In the genomic region with DNA sequence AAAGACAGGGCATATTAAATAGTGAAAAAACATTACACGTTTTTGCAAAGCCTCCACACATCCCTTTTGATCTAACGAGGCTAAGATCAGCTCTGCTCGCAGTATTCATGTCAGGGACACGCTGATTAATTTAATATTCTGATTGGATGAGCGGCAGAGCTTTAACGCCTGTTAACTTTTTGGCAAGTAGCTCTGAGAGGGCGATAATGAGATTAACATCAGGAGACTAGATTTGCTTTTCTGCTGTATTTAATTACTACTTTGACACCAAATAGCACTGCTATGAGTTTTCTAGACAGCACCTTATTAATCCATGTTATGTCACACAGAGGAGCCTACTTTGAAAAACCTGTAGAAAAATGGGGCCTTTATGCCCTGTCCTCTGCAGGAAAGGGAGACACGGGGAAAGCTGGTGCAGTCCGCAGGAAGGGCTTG, we compare ENCODE assay signal across 21 mouse cellular contexts.
DNase-seq lines count a peak whose midpoint lies in the region; ATAC-seq and TF ChIP-seq lines count a peak whose summit lies in the region.
"Had no signal": no experiment of that assay in that cellular context is flagged by ENCODE, and none has a peak within 500 bp of the region (broad histone marks: within the 10 kb centered on the region; RNA-seq: fewer than 3 reads in every experiment).

No protein-coding gene starts in this region.

- WGBS in embryonic facial prominence, embryonic 14.5 days, result 43% methylated on average over 9 of the region's 9 CpGs
- 67% methylated on average over 9 of the region's 9 CpGs for WGBS in embryonic facial prominence, embryonic 10.5 days
- WGBS in hindbrain, postnatal 0 days, result 18% methylated on average over 9 of the region's 9 CpGs
- 47% methylated on average over 9 of the region's 9 CpGs for WGBS in hindbrain, embryonic 11.5 days
- 23% methylated on average over 9 of the region's 9 CpGs for WGBS in midbrain, embryonic 12.5 days
- WGBS in heart, adult 2 months, result 54% methylated on average over 9 of the region's 9 CpGs

- no peak for TF ChIP-seq EP300 in heart, adult 2 months (IDR thresholded peaks at IDR 0.05; ENCODE audit: insufficient read depth, low read depth, low read length)

- no peaks in the 10 kb centered on the region for H3K27me3 ChIP-seq in embryonic facial prominence, embryonic 14.5 days (replicated peaks; ENCODE audit: control insufficient read depth, insufficient read depth, low read length)
- no peaks in the 10 kb centered on the region for H3K27me3 ChIP-seq in embryonic facial prominence, embryonic 10.5 days (replicated peaks; ENCODE audit: low read depth, poor library complexity, severe bottlenecking)
- H3K27me3 ChIP-seq in hindbrain, postnatal 0 days (ENCODE audit: insufficient read depth, low read length), result no peaks in the 10 kb centered on the region
- no peaks in the 10 kb centered on the region for H3K27me3 ChIP-seq in hindbrain, embryonic 11.5 days (ENCODE audit: control insufficient read depth, insufficient read depth, low read length)
- 0 out of 2 replicates have a peak, but pooled peaks cover 7% of the 10 kb centered on the region for H3K27me3 ChIP-seq in midbrain, embryonic 12.5 days
- no peaks in the 10 kb centered on the region for H3K27me3 ChIP-seq in heart, adult 2 months (ENCODE audit: control insufficient read depth, insufficient read depth, low read length)
- H3K27me3 ChIP-seq: intestine, embryonic 15.5 days; limb, embryonic 12.5 days; neural tube, embryonic 15.5 days had no signal

- no peak overlapping the region for H3K27ac ChIP-seq in embryonic facial prominence, embryonic 14.5 days (replicated peaks; ENCODE audit: low read depth, low read length)
- H3K27ac ChIP-seq in embryonic facial prominence, embryonic 10.5 days (replicated peaks), result no peak overlapping the region
- H3K27ac ChIP-seq in hindbrain, postnatal 0 days, result no peak overlapping the region
- no peak overlapping the region for H3K27ac ChIP-seq in hindbrain, embryonic 11.5 days (ENCODE audit: low read depth, low read length)
- no peak overlapping the region for H3K27ac ChIP-seq in midbrain, embryonic 12.5 days (replicated peaks)
- no peak overlapping the region for H3K27ac ChIP-seq in heart, adult 2 months
- H3K27ac ChIP-seq: gastrocnemius, adult 2 months; heart, embryonic 10.5 days; intestine, embryonic 15.5 days; limb, embryonic 12.5 days; macrophage; neural tube, embryonic 15.5 days had no signal

- intact Hi-C loops in heart, adult 2 months (cut with DNase I), result no loop called here

- H3K9ac ChIP-seq in embryonic facial prominence, embryonic 14.5 days (ENCODE audit: low read depth, low read length), result no peak overlapping the region
- no peak overlapping the region for H3K9ac ChIP-seq in hindbrain, postnatal 0 days (replicated peaks; ENCODE audit: low read length)
- H3K9ac ChIP-seq in hindbrain, embryonic 11.5 days (ENCODE audit: low read depth, low read length), result no peak overlapping the region
- no peak overlapping the region for H3K9ac ChIP-seq in midbrain, embryonic 12.5 days (replicated peaks)
- no peak overlapping the region for H3K9ac ChIP-seq in heart, adult 2 months (ENCODE audit: low read depth, low read length)
- H3K9ac ChIP-seq: intestine, embryonic 15.5 days; limb, embryonic 12.5 days; liver, postnatal 0 days; neural tube, embryonic 15.5 days had no signal

- no peak for TF ChIP-seq CTCF in hindbrain, postnatal 0 days (IDR thresholded peaks at IDR 0.05; ENCODE audit: low read depth)
- no peak for TF ChIP-seq CTCF in heart, adult 2 months (IDR thresholded peaks at IDR 0.05)

- DNase-seq in embryonic facial prominence, embryonic 14.5 days (ENCODE audit: low spot score), result peak; percentile 24
- no peak for DNase-seq in embryonic facial prominence, embryonic 10.5 days (ENCODE audit: low spot score)
- peak; percentile 61 for DNase-seq in hindbrain, postnatal 0 days (ENCODE audit: low spot score)
- no peak for DNase-seq in hindbrain, embryonic 11.5 days (ENCODE audit: low spot score)
- DNase-seq in retina, postnatal 7 days (ENCODE audit: low read depth, low spot score), result peak; percentile 13
- DNase-seq in frontal cortex, adult 2 months (ENCODE audit: extremely low spot score in 1 of 2, low spot score in 1 of 2), result no peak
- DNase-seq in heart, adult 2 months, result no peak
- DNase-seq: adrenal gland, postnatal 25 days; cerebellum, adult 9-10 months; gastrocnemius, adult 2 months; heart, postnatal 4 days; kidney, postnatal 4 days; liver, postnatal 0 days had no signal

- H3K4me2 ChIP-seq in embryonic facial prominence, embryonic 14.5 days (ENCODE audit: low read depth, low read length), result no peak overlapping the region
- peak overlapping the region; percentile 20 for H3K4me2 ChIP-seq in hindbrain, postnatal 0 days (ENCODE audit: low read depth, low read length)
- no peak overlapping the region for H3K4me2 ChIP-seq in hindbrain, embryonic 11.5 days (replicated peaks; ENCODE audit: low read depth, low read length)
- peak overlapping the region; percentile 23 for H3K4me2 ChIP-seq in midbrain, embryonic 12.5 days (replicated peaks)
- H3K4me2 ChIP-seq: intestine, embryonic 15.5 days; limb, embryonic 12.5 days; liver, embryonic 11.5 days; neural tube, embryonic 15.5 days had no signal

- no peak for TF ChIP-seq POLR2A in heart, adult 2 months (IDR thresholded peaks at IDR 0.05; ENCODE audit: insufficient read depth, low read depth, low read length)

- no peaks in the 10 kb centered on the region for H3K79me2 ChIP-seq in heart, adult 2 months (replicated peaks; ENCODE audit: control insufficient read depth, insufficient read depth, low read length)

- no peaks in the 10 kb centered on the region for H3K4me1 ChIP-seq in embryonic facial prominence, embryonic 14.5 days (ENCODE audit: control insufficient read depth, insufficient read depth, low read length)
- peaks cover 4% of the 10 kb centered on the region for H3K4me1 ChIP-seq in embryonic facial prominence, embryonic 10.5 days
- no peaks in the 10 kb centered on the region for H3K4me1 ChIP-seq in hindbrain, postnatal 0 days (ENCODE audit: insufficient read depth, low read length)
- H3K4me1 ChIP-seq in hindbrain, embryonic 11.5 days (replicated peaks; ENCODE audit: control insufficient read depth, insufficient read depth, low read length), result no peaks in the 10 kb centered on the region
- H3K4me1 ChIP-seq in midbrain, embryonic 12.5 days, result peaks cover 23% of the 10 kb centered on the region
- H3K4me1 ChIP-seq in heart, adult 2 months (ENCODE audit: control insufficient read depth, insufficient read depth, low read length), result no peaks in the 10 kb centered on the region
- H3K4me1 ChIP-seq: heart, embryonic 10.5 days; intestine, embryonic 15.5 days; limb, embryonic 12.5 days; neural tube, embryonic 15.5 days had no signal

- ATAC-seq in embryonic facial prominence, embryonic 14.5 days (ENCODE audit: low read depth), result no peak
- ATAC-seq in hindbrain, postnatal 0 days, result peak; percentile 43
- ATAC-seq in hindbrain, embryonic 11.5 days (ENCODE audit: low FRiP score), result no peak
- ATAC-seq in midbrain, embryonic 12.5 days (ENCODE audit: low FRiP score, low read depth), result 0 out of 2 replicates have a peak, but pooled peaks have one; percentile 23
- ATAC-seq: intestine, embryonic 15.5 days; liver, postnatal 0 days; lung, postnatal 0 days had no signal

- no peak overlapping the region for H3K4me3 ChIP-seq in embryonic facial prominence, embryonic 14.5 days (ENCODE audit: low read depth, low read length)
- H3K4me3 ChIP-seq in embryonic facial prominence, embryonic 10.5 days, result no peak overlapping the region
- no peak overlapping the region for H3K4me3 ChIP-seq in hindbrain, postnatal 0 days (ENCODE audit: low read length)
- no peak overlapping the region for H3K4me3 ChIP-seq in hindbrain, embryonic 11.5 days (ENCODE audit: low read depth, low read length)
- H3K4me3 ChIP-seq in midbrain, embryonic 12.5 days, result no peak overlapping the region
- no peak overlapping the region for H3K4me3 ChIP-seq in heart, adult 2 months
- H3K4me3 ChIP-seq: gastrocnemius, adult 2 months; heart, embryonic 10.5 days; intestine, embryonic 15.5 days; limb, embryonic 12.5 days; neural tube, embryonic 15.5 days had no signal

- H3K9me3 ChIP-seq in embryonic facial prominence, embryonic 14.5 days (ENCODE audit: control insufficient read depth, low read length), result no peaks in the 10 kb centered on the region
- no peaks in the 10 kb centered on the region for H3K9me3 ChIP-seq in embryonic facial prominence, embryonic 10.5 days
- H3K9me3 ChIP-seq in hindbrain, postnatal 0 days (ENCODE audit: low read length), result no peaks in the 10 kb centered on the region
- H3K9me3 ChIP-seq in hindbrain, embryonic 11.5 days (ENCODE audit: control insufficient read depth, low read length), result no peaks in the 10 kb centered on the region
- no peaks in the 10 kb centered on the region for H3K9me3 ChIP-seq in midbrain, embryonic 12.5 days
- H3K9me3 ChIP-seq: heart, embryonic 10.5 days; intestine, embryonic 15.5 days; limb, embryonic 12.5 days; neural tube, embryonic 15.5 days had no signal

- no peaks in the 10 kb centered on the region for H3K36me3 ChIP-seq in embryonic facial prominence, embryonic 14.5 days (ENCODE audit: control insufficient read depth, insufficient read depth, low read length)
- no peaks in the 10 kb centered on the region for H3K36me3 ChIP-seq in embryonic facial prominence, embryonic 10.5 days (replicated peaks)
- no peaks in the 10 kb centered on the region for H3K36me3 ChIP-seq in hindbrain, postnatal 0 days (ENCODE audit: insufficient read depth, low read length)
- no peaks in the 10 kb centered on the region for H3K36me3 ChIP-seq in hindbrain, embryonic 11.5 days (ENCODE audit: control insufficient read depth, insufficient read depth, low read length)
- H3K36me3 ChIP-seq in midbrain, embryonic 12.5 days, result no peaks in the 10 kb centered on the region
- no peaks in the 10 kb centered on the region for H3K36me3 ChIP-seq in heart, adult 2 months (ENCODE audit: control insufficient read depth, insufficient read depth, low read length)
- H3K36me3 ChIP-seq: heart, embryonic 10.5 days; intestine, embryonic 15.5 days; limb, embryonic 12.5 days; neural tube, embryonic 15.5 days had no signal

Comparison
In these comparisons a context has a peak if more than half of its experiments do, and no peak if none do; other contexts are left out.
1. ATAC-seq: peak in hindbrain, postnatal 0 days (single experiment) and midbrain, embryonic 12.5 days (single experiment); none in embryonic facial prominence, embryonic 14.5 days (single experiment) and hindbrain, embryonic 11.5 days (single experiment).
2. DNase-seq: peak in embryonic facial prominence, embryonic 14.5 days (single experiment), hindbrain, postnatal 0 days (single experiment) and retina, postnatal 7 days (single experiment); none in embryonic facial prominence, embryonic 10.5 days (single experiment), hindbrain, embryonic 11.5 days (single experiment), frontal cortex, adult 2 months (0 of 2) and heart, adult 2 months (0 of 2).
3. H3K4me2 ChIP-seq: peak in hindbrain, postnatal 0 days (single experiment) and midbrain, embryonic 12.5 days (single experiment); none in embryonic facial prominence, embryonic 14.5 days (single experiment) and hindbrain, embryonic 11.5 days (single experiment).